Mouse (Mus musculus): Measurements from ENCODE around the gene Nrxn1. TPM values are rescaled to one million over a fixed set of nuclear protein-coding genes. Genes with fewer than 3 reads are reported as not detected.

Gene Nrxn1
- polyA plus RNA-seq, 1 experiment from 2014 or later, result 25.7 TPM

GRCm38 (mm10) chr17:90060168-90060567, 1032.7 kb downstream of the Nrxn1 start:
- Histone ChIP-seq H3K4me3 (ENCODE audit: low read depth, low read length) (no peak overlapping the region), H3K36me3 (ENCODE audit: control insufficient read depth, insufficient read depth, low read length) (no peaks in the 10 kb centered on the region), H3K4me2 (ENCODE audit: low read depth) (no peak overlapping the region), H3K27me3 (ENCODE audit: control insufficient read depth, insufficient read depth, low read length) (no peaks in the 10 kb centered on the region), H3K27ac (ENCODE audit: low read depth, low read length) (no peak overlapping the region), H3K9me3 (ENCODE audit: control insufficient read depth, low read length) (no peaks in the 10 kb centered on the region), H3K9ac (ENCODE audit: low read length) (no peak overlapping the region), H3K4me1 (ENCODE audit: control insufficient read depth, insufficient read depth, low read length) (0 out of 2 replicates have a peak, but pooled peaks cover 4% of the 10 kb centered on the region)
- no peak for ATAC-seq (ENCODE audit: insufficient read depth, low FRiP score, low TSS enrichment)
- WGBS, result 58% methylated on average over 3 of the region's 3 CpGs
- no peak for DNase-seq (ENCODE audit: low spot score)

- Histone ChIP-seq H3K4me1 (ENCODE audit: control insufficient read depth, insufficient read depth, low read length) (0 out of 2 replicates have a peak, but pooled peaks cover 4% of the 10 kb centered on the region), H3K9me3 (ENCODE audit: control insufficient read depth, low read length) (no peaks in the 10 kb centered on the region), H3K4me3 (ENCODE audit: low read depth, low read length) (no peak overlapping the region), H3K4me2 (ENCODE audit: low read depth) (no peak overlapping the region), H3K27ac (ENCODE audit: low read depth, low read length) (no peak overlapping the region), H3K9ac (ENCODE audit: low read length) (no peak overlapping the region), H3K27me3 (ENCODE audit: control insufficient read depth, insufficient read depth, low read length) (no peaks in the 10 kb centered on the region), H3K36me3 (ENCODE audit: control insufficient read depth, insufficient read depth, low read length) (no peaks in the 10 kb centered on the region)
- DNase-seq (ENCODE audit: low spot score), result no peak
- ATAC-seq (ENCODE audit: insufficient read depth, low FRiP score, low TSS enrichment), result no peak
- WGBS, result 66% methylated on average over 7 of the region's 7 CpGs
Observed at GRCm38 (mm10) chr17:90059320-90060111, 1033.4 kb downstream of the Nrxn1 start.

GRCm38 (mm10) chr17:90054312-90054711, 1038.6 kb downstream of the Nrxn1 start:
- H3K36me3 ChIP-seq (ENCODE audit: control insufficient read depth, insufficient read depth, low read length), result no peaks in the 10 kb centered on the region
- ATAC-seq (ENCODE audit: insufficient read depth, low FRiP score, low TSS enrichment) (no peak; the same call in 1 of the 2 replicates), DNase-seq (ENCODE audit: low spot score) (peak; percentile 41)
- H3K27ac ChIP-seq (ENCODE audit: low read depth, low read length), result no peak overlapping the region
- H3K4me2 ChIP-seq (ENCODE audit: low read depth), result no peak overlapping the region
- no peaks in the 10 kb centered on the region for H3K4me1 ChIP-seq (ENCODE audit: control insufficient read depth, insufficient read depth, low read length)
- H3K9ac ChIP-seq (ENCODE audit: low read length), result no peak overlapping the region
- WGBS, result 41% methylated on average over 5 of the region's 5 CpGs
- H3K9me3 ChIP-seq (ENCODE audit: control insufficient read depth, low read length), result no peaks in the 10 kb centered on the region
- H3K27me3 ChIP-seq (ENCODE audit: control insufficient read depth, insufficient read depth, low read length), result no peaks in the 10 kb centered on the region
- H3K4me3 ChIP-seq (ENCODE audit: low read depth, low read length), result no peak overlapping the region

- DNase-seq (ENCODE audit: low spot score), result no peak
- H3K9me3 ChIP-seq (ENCODE audit: control insufficient read depth, low read length), result no peaks in the 10 kb centered on the region
- H3K4me3 ChIP-seq (ENCODE audit: low read depth, low read length), result no peak overlapping the region
- no peaks in the 10 kb centered on the region for H3K4me1 ChIP-seq (ENCODE audit: control insufficient read depth, insufficient read depth, low read length)
- no peak overlapping the region for H3K27ac ChIP-seq (ENCODE audit: low read depth, low read length)
- H3K27me3 ChIP-seq (ENCODE audit: control insufficient read depth, insufficient read depth, low read length), result no peaks in the 10 kb centered on the region
- H3K36me3 ChIP-seq (ENCODE audit: control insufficient read depth, insufficient read depth, low read length), result no peaks in the 10 kb centered on the region
- no peak for ATAC-seq (ENCODE audit: insufficient read depth, low FRiP score, low TSS enrichment)
- no peak overlapping the region for H3K4me2 ChIP-seq (ENCODE audit: low read depth)
- WGBS, result 67% methylated on average over 1 of the region's 1 CpGs
- no peak overlapping the region for H3K9ac ChIP-seq (ENCODE audit: low read length)
Observed at GRCm38 (mm10) chr17:90039316-90039715, 1053.6 kb downstream of the Nrxn1 start.

GRCm38 (mm10) chr17:90032416-90032815, 1060.5 kb downstream of the Nrxn1 start:
- no peak overlapping the region for H3K4me2 ChIP-seq (ENCODE audit: low read depth)
- H3K36me3 ChIP-seq (ENCODE audit: control insufficient read depth, insufficient read depth, low read length), result no peaks in the 10 kb centered on the region
- no peaks in the 10 kb centered on the region for H3K4me1 ChIP-seq (ENCODE audit: control insufficient read depth, insufficient read depth, low read length)
- ATAC-seq (ENCODE audit: insufficient read depth, low FRiP score, low TSS enrichment) (no peak), DNase-seq (ENCODE audit: low spot score) (no peak)
- H3K27me3 ChIP-seq (ENCODE audit: control insufficient read depth, insufficient read depth, low read length), result no peaks in the 10 kb centered on the region
- 75% methylated on average over 2 of the region's 2 CpGs for WGBS
- H3K9ac ChIP-seq (ENCODE audit: low read length), result no peak overlapping the region
- H3K4me3 ChIP-seq (ENCODE audit: low read depth, low read length), result no peak overlapping the region
- H3K9me3 ChIP-seq (ENCODE audit: control insufficient read depth, low read length), result no peaks in the 10 kb centered on the region
- H3K27ac ChIP-seq (ENCODE audit: low read depth, low read length), result no peak overlapping the region

- DNase-seq (ENCODE audit: low spot score), result no peak
- Histone ChIP-seq H3K4me1 (ENCODE audit: control insufficient read depth, insufficient read depth, low read length) (no peaks in the 10 kb centered on the region), H3K4me2 (ENCODE audit: low read depth) (no peak overlapping the region), H3K27ac (ENCODE audit: low read depth, low read length) (no peak overlapping the region), H3K9me3 (ENCODE audit: control insufficient read depth, low read length) (no peaks in the 10 kb centered on the region), H3K9ac (ENCODE audit: low read length) (no peak overlapping the region), H3K36me3 (ENCODE audit: control insufficient read depth, insufficient read depth, low read length) (no peaks in the 10 kb centered on the region), H3K27me3 (ENCODE audit: control insufficient read depth, insufficient read depth, low read length) (no peaks in the 10 kb centered on the region), H3K4me3 (ENCODE audit: low read depth, low read length) (no peak overlapping the region)
- no peak for ATAC-seq (ENCODE audit: insufficient read depth, low FRiP score, low TSS enrichment)
- 72% methylated on average over 1 of the region's 1 CpGs for WGBS
Observed at GRCm38 (mm10) chr17:90016636-90017035, 1076.2 kb downstream of the Nrxn1 start.

GRCm38 (mm10) chr17:90011761-90012160, 1081.1 kb downstream of the Nrxn1 start:
- H3K4me2 ChIP-seq (ENCODE audit: low read depth), result no peak overlapping the region
- no peaks in the 10 kb centered on the region for H3K27me3 ChIP-seq (ENCODE audit: control insufficient read depth, insufficient read depth, low read length)
- H3K36me3 ChIP-seq (ENCODE audit: control insufficient read depth, insufficient read depth, low read length), result no peaks in the 10 kb centered on the region
- H3K9me3 ChIP-seq (ENCODE audit: control insufficient read depth, low read length), result no peaks in the 10 kb centered on the region
- H3K9ac ChIP-seq (ENCODE audit: low read length), result no peak overlapping the region
- H3K4me3 ChIP-seq (ENCODE audit: low read depth, low read length), result no peak overlapping the region
- ATAC-seq (ENCODE audit: insufficient read depth, low FRiP score, low TSS enrichment), result no peak
- H3K4me1 ChIP-seq (ENCODE audit: control insufficient read depth, insufficient read depth, low read length), result no peaks in the 10 kb centered on the region
- DNase-seq (ENCODE audit: low spot score), result no peak
- 100% methylated on average over 1 of the region's 1 CpGs for WGBS
- H3K27ac ChIP-seq (ENCODE audit: low read depth, low read length), result no peak overlapping the region

- no peaks in the 10 kb centered on the region for H3K9me3 ChIP-seq (ENCODE audit: control insufficient read depth, low read length)
- no peaks in the 10 kb centered on the region for H3K27me3 ChIP-seq (ENCODE audit: control insufficient read depth, insufficient read depth, low read length)
- no peaks in the 10 kb centered on the region for H3K4me1 ChIP-seq (ENCODE audit: control insufficient read depth, insufficient read depth, low read length)
- DNase-seq (ENCODE audit: low spot score), result no peak
- no peaks in the 10 kb centered on the region for H3K36me3 ChIP-seq (ENCODE audit: control insufficient read depth, insufficient read depth, low read length)
- no peak overlapping the region for H3K4me2 ChIP-seq (ENCODE audit: low read depth)
- H3K27ac ChIP-seq (ENCODE audit: low read depth, low read length), result no peak overlapping the region
- no peak overlapping the region for H3K9ac ChIP-seq (ENCODE audit: low read length)
- WGBS, result 70% methylated on average over 5 of the region's 5 CpGs
- no peak for ATAC-seq (ENCODE audit: insufficient read depth, low FRiP score, low TSS enrichment)
- H3K4me3 ChIP-seq (ENCODE audit: low read depth, low read length), result no peak overlapping the region
Observed at GRCm38 (mm10) chr17:90007438-90008109, 1085.3 kb downstream of the Nrxn1 start.

GRCm38 (mm10) chr17:89990651-89991050, 1102.2 kb downstream of the Nrxn1 start:
- no peak overlapping the region for H3K4me2 ChIP-seq (ENCODE audit: low read depth)
- no peaks in the 10 kb centered on the region for H3K9me3 ChIP-seq (ENCODE audit: control insufficient read depth, low read length)
- DNase-seq (ENCODE audit: low spot score), result no peak
- no peaks in the 10 kb centered on the region for H3K27me3 ChIP-seq (ENCODE audit: control insufficient read depth, insufficient read depth, low read length)
- H3K27ac ChIP-seq (ENCODE audit: low read depth, low read length), result no peak overlapping the region
- no peak for ATAC-seq (ENCODE audit: insufficient read depth, low FRiP score, low TSS enrichment)
- H3K4me3 ChIP-seq (ENCODE audit: low read depth, low read length), result no peak overlapping the region
- H3K4me1 ChIP-seq (ENCODE audit: control insufficient read depth, insufficient read depth, low read length), result no peaks in the 10 kb centered on the region
- H3K9ac ChIP-seq (ENCODE audit: low read length), result no peak overlapping the region
- WGBS, result 86% methylated on average over 4 of the region's 4 CpGs
- no peaks in the 10 kb centered on the region for H3K36me3 ChIP-seq (ENCODE audit: control insufficient read depth, insufficient read depth, low read length)

Measured in neural tube, embryonic 11.5 days (tissue).